In genomic region chr3:62506488-62507205, GRCm38 (mm10) we compare ENCODE assay signal across 8 mouse cellular contexts. TPM values are rescaled to one million over a fixed set of nuclear protein-coding genes. Genes with fewer than 3 reads are reported as not detected.
DNase-seq lines count a peak whose midpoint lies in the region; ATAC-seq lines count a peak whose summit lies in the region.

Gene Dhx36, minus strand, starts transcription at chr3:62507004.

- no peak within 1 kb of the TSS for H3K27ac ChIP-seq in brown adipose tissue, adult 24 weeks (replicated peaks; ENCODE audit: low read depth, low read length)
- H3K27ac ChIP-seq in heart, embryonic 13.5 days (replicated peaks): peak within 1 kb of the TSS; percentile 95
- H3K27ac ChIP-seq in liver, embryonic 12.5 days: peak within 1 kb of the TSS; percentile 86
- H3K27ac ChIP-seq in stomach, embryonic 15.5 days: peak within 1 kb of the TSS; percentile 94

- H3K9ac ChIP-seq in heart, embryonic 13.5 days: peak within 1 kb of the TSS; percentile 91
- H3K9ac ChIP-seq in liver, embryonic 12.5 days: peak within 1 kb of the TSS; percentile 87
- peak within 1 kb of the TSS; percentile 75 for H3K9ac ChIP-seq in stomach, embryonic 15.5 days

- H3K4me1 ChIP-seq in brown adipose tissue, adult 24 weeks (ENCODE audit: control insufficient read depth, insufficient read depth, insufficient read length, low read length): peaks cover 3% of the 10 kb centered on the region; the same call in 1 of the 2 replicates
- H3K4me1 ChIP-seq in heart, embryonic 13.5 days: peaks cover 16% of the 10 kb centered on the region
- peaks cover 16% of the 10 kb centered on the region for H3K4me1 ChIP-seq in liver, embryonic 12.5 days
- H3K4me1 ChIP-seq in stomach, embryonic 15.5 days: 0 out of 2 replicates have a peak, but pooled peaks cover 8% of the 10 kb centered on the region

- WGBS in heart, embryonic 13.5 days: under 1% methylated on average over 66 of the region's 66 CpGs
- WGBS in liver, embryonic 12.5 days (ENCODE audit: insufficient replicate concordance): under 1% methylated on average over 65 of the region's 66 CpGs
- under 1% methylated on average over 65 of the region's 66 CpGs for WGBS in stomach, embryonic 15.5 days

- peak within 1 kb of the TSS; percentile 78 for H3K4me2 ChIP-seq in heart, embryonic 13.5 days
- H3K4me2 ChIP-seq in liver, embryonic 12.5 days: peak within 1 kb of the TSS; percentile 74
- peak within 1 kb of the TSS; percentile 60 for H3K4me2 ChIP-seq in stomach, embryonic 15.5 days

- 0 out of 2 replicates have a peak, but pooled peaks cover 3% of the 10 kb centered on the region for H3K36me3 ChIP-seq in heart, embryonic 13.5 days
- peaks cover 2% of the 10 kb centered on the region; the same call in 1 of the 2 replicates for H3K36me3 ChIP-seq in liver, embryonic 12.5 days
- H3K36me3 ChIP-seq in stomach, embryonic 15.5 days: no peaks in the 10 kb centered on the region

- H3K4me3 ChIP-seq in brown adipose tissue, adult 24 weeks (ENCODE audit: insufficient read depth, low read depth, low read length): peak within 1 kb of the TSS; percentile 65
- H3K4me3 ChIP-seq in heart, embryonic 13.5 days: peak within 1 kb of the TSS; percentile 90
- H3K4me3 ChIP-seq in liver, embryonic 12.5 days: peak within 1 kb of the TSS; percentile 95
- peak within 1 kb of the TSS; percentile 84 for H3K4me3 ChIP-seq in stomach, embryonic 15.5 days (replicated peaks)

- peak; percentile 98 for DNase-seq in CD4-positive, CD25-positive, alpha-beta regulatory T cell, adult 2 months (ENCODE audit: low read depth, low spot score)
- DNase-seq in fat pad, adult 2 months (ENCODE audit: extremely low read depth, low read depth, low spot score): peak; percentile 33
- DNase-seq in kidney, postnatal 10 days: peak; percentile 99
- DNase-seq in natural killer cell, adult 2 months (ENCODE audit: low spot score in 2 of 2): peak; percentile 92 to 94

- peaks cover 13% of the 10 kb centered on the region for H3K27me3 ChIP-seq in heart, embryonic 13.5 days (replicated peaks)
- no peaks in the 10 kb centered on the region; the same call in 1 of the 2 replicates for H3K27me3 ChIP-seq in liver, embryonic 12.5 days (replicated peaks)
- H3K27me3 ChIP-seq in stomach, embryonic 15.5 days (replicated peaks): no peaks in the 10 kb centered on the region

- H3K9me3 ChIP-seq in heart, embryonic 13.5 days: no peaks in the 10 kb centered on the region
- no peaks in the 10 kb centered on the region for H3K9me3 ChIP-seq in liver, embryonic 12.5 days (replicated peaks)
- no peaks in the 10 kb centered on the region for H3K9me3 ChIP-seq in stomach, embryonic 15.5 days

- peak; percentile 85 for ATAC-seq in heart, embryonic 13.5 days (ENCODE audit: extremely low read depth, insufficient number of reproducible peaks, low FRiP score, low TSS enrichment)
- peak; percentile 94 for ATAC-seq in liver, embryonic 12.5 days
- ATAC-seq in stomach, embryonic 15.5 days (ENCODE audit: insufficient read depth, low FRiP score, low read depth): peak; percentile 97

RNA-seq across cellular contexts. Expression of gene Dhx36, which starts in this region (rescaled TPM):
- 15.2 and 17.4 TPM in 2 replicates for polyA plus RNA-seq in brown adipose tissue, adult 24 weeks (2012; ENCODE audit: insufficient read depth, insufficient read length, missing spikeins)
- polyA plus RNA-seq in heart, embryonic 13.5 days (2015; fragmentation: Nextera tagmentation; extraction: Ambion mirVana): 17.6 and 18.1 TPM in 2 replicates
- 20.3 and 21.5 TPM in 2 replicates for polyA plus RNA-seq in liver, embryonic 12.5 days (2016; fragmentation: Nextera tagmentation; extraction: Ambion mirVana)
- 23.6 and 23.7 TPM in 2 replicates for polyA plus RNA-seq in stomach, embryonic 15.5 days (2015; fragmentation: Nextera tagmentation; extraction: Ambion mirVana)

Comparison
In these comparisons a context has a peak if more than half of its experiments do, and no peak if none do; other contexts are left out.
1. DNase-seq: peak in every context shown above with its lines; median percentile 99 in kidney, postnatal 10 days; 98 in CD4-positive, CD25-positive, alpha-beta regulatory T cell, adult 2 months; 93 in natural killer cell, adult 2 months; 33 in fat pad, adult 2 months.